Mouse (Mus musculus): ENCODE measurements around the gene Hmgn1. TPM values are rescaled to one million over a fixed set of nuclear protein-coding genes. Genes with fewer than 3 reads are reported as not detected.
A peak's percentile ranks its signal among the peaks of the same experiment; 100 is the strongest.

Hmgn1 gene
- polyA plus RNA-seq (2011; ENCODE audit: insufficient read length, low read depth, missing spikeins), result 261 and 299 TPM in 2 replicates

GRCm38 (mm10) chr16:96127657-96128344 lies at the start of gene Hmgn1:
Gene Hmgn1 (minus strand): TSS chr16:96127729.
- peak within 1 kb of the TSS; percentile 81 for H3K27ac ChIP-seq (ENCODE audit: insufficient read depth, low read length)
- TF ChIP-seq POLR2A (IDR thresholded peaks at IDR 0.05; ENCODE audit: low read depth, low read length) (peak; percentile 96), CTCF (IDR thresholded peaks at IDR 0.05; ENCODE audit: borderline replicate concordance, insufficient read depth, low read length) (no peak)
- H3K4me1 ChIP-seq (ENCODE audit: control insufficient read depth, insufficient read depth, low read length), result peaks cover 8% of the 10 kb centered on the region; the same call in 1 of the 2 replicates
- peak within 1 kb of the TSS; percentile 90 for H3K4me3 ChIP-seq (ENCODE audit: insufficient read depth, low read length)

- Histone ChIP-seq H3K4me3 (ENCODE audit: insufficient read depth, low read length) (no peak overlapping the region), H3K27ac (ENCODE audit: insufficient read depth, low read length) (no peak overlapping the region), H3K4me1 (ENCODE audit: control insufficient read depth, insufficient read depth, low read length) (no peaks in the 10 kb centered on the region)
- TF ChIP-seq CTCF (IDR thresholded peaks at IDR 0.05; ENCODE audit: borderline replicate concordance, insufficient read depth, low read length), result no peak
Observed at GRCm38 (mm10) chr16:96175399-96175798, 47.9 kb upstream of the Hmgn1 start.

- H3K4me3 ChIP-seq (ENCODE audit: insufficient read depth, low read length), result no peak overlapping the region
- H3K4me1 ChIP-seq (ENCODE audit: control insufficient read depth, insufficient read depth, low read length), result no peaks in the 10 kb centered on the region
- H3K27ac ChIP-seq (ENCODE audit: insufficient read depth, low read length), result no peak overlapping the region
- no peak for TF ChIP-seq POLR2A (IDR thresholded peaks at IDR 0.05; ENCODE audit: low read depth, low read length)
Observed at GRCm38 (mm10) chr16:96173648-96174047, 46.1 kb upstream of the Hmgn1 start.

- TF ChIP-seq POLR2A (IDR thresholded peaks at IDR 0.05; ENCODE audit: low read depth, low read length) (no peak), CTCF (IDR thresholded peaks at IDR 0.05; ENCODE audit: borderline replicate concordance, insufficient read depth, low read length) (no peak)
- H3K27ac ChIP-seq (ENCODE audit: insufficient read depth, low read length), result no peak overlapping the region
- no peaks in the 10 kb centered on the region for H3K4me1 ChIP-seq (ENCODE audit: control insufficient read depth, insufficient read depth, low read length)
- no peak overlapping the region for H3K4me3 ChIP-seq (ENCODE audit: insufficient read depth, low read length)
Observed at GRCm38 (mm10) chr16:96168837-96169236, 41.3 kb upstream of the Hmgn1 start.

GRCm38 (mm10) chr16:96165723-96166264 lies 38.3 kb upstream of the Hmgn1 start:
- Histone ChIP-seq H3K27ac (ENCODE audit: insufficient read depth, low read length) (no peak overlapping the region), H3K4me3 (ENCODE audit: insufficient read depth, low read length) (no peak overlapping the region), H3K4me1 (ENCODE audit: control insufficient read depth, insufficient read depth, low read length) (no peaks in the 10 kb centered on the region)
- TF ChIP-seq POLR2A (IDR thresholded peaks at IDR 0.05; ENCODE audit: low read depth, low read length) (no peak), CTCF (IDR thresholded peaks at IDR 0.05; ENCODE audit: borderline replicate concordance, insufficient read depth, low read length) (no peak)

GRCm38 (mm10) chr16:96161336-96161735 lies 33.8 kb upstream of the Hmgn1 start:
- H3K4me1 ChIP-seq (ENCODE audit: control insufficient read depth, insufficient read depth, low read length), result no peaks in the 10 kb centered on the region
- H3K4me3 ChIP-seq (ENCODE audit: insufficient read depth, low read length), result no peak overlapping the region
- TF ChIP-seq CTCF (IDR thresholded peaks at IDR 0.05; ENCODE audit: borderline replicate concordance, insufficient read depth, low read length) (no peak), POLR2A (IDR thresholded peaks at IDR 0.05; ENCODE audit: low read depth, low read length) (no peak)
- H3K27ac ChIP-seq (ENCODE audit: insufficient read depth, low read length), result no peak overlapping the region

- H3K4me3 ChIP-seq (ENCODE audit: insufficient read depth, low read length), result no peak overlapping the region
- no peak for TF ChIP-seq CTCF (IDR thresholded peaks at IDR 0.05; ENCODE audit: borderline replicate concordance, insufficient read depth, low read length)
- H3K4me1 ChIP-seq (ENCODE audit: control insufficient read depth, insufficient read depth, low read length), result no peaks in the 10 kb centered on the region
- no peak overlapping the region for H3K27ac ChIP-seq (ENCODE audit: insufficient read depth, low read length)
Observed at GRCm38 (mm10) chr16:96160927-96161326, 33.4 kb upstream of the Hmgn1 start.

GRCm38 (mm10) chr16:96159794-96160346 lies 32.3 kb upstream of the Hmgn1 start:
- Histone ChIP-seq H3K4me3 (ENCODE audit: insufficient read depth, low read length) (0 out of 2 replicates have a peak overlapping the region, but pooled peaks have one; percentile 14), H3K4me1 (ENCODE audit: control insufficient read depth, insufficient read depth, low read length) (no peaks in the 10 kb centered on the region), H3K27ac (ENCODE audit: insufficient read depth, low read length) (no peak overlapping the region)
- TF ChIP-seq CTCF (IDR thresholded peaks at IDR 0.05; ENCODE audit: borderline replicate concordance, insufficient read depth, low read length) (no peak), POLR2A (IDR thresholded peaks at IDR 0.05; ENCODE audit: low read depth, low read length) (no peak)

- Histone ChIP-seq H3K4me1 (ENCODE audit: control insufficient read depth, insufficient read depth, low read length) (no peaks in the 10 kb centered on the region), H3K4me3 (ENCODE audit: insufficient read depth, low read length) (peak overlapping the region; percentile 14), H3K27ac (ENCODE audit: insufficient read depth, low read length) (peak overlapping the region; percentile 28)
- TF ChIP-seq POLR2A (IDR thresholded peaks at IDR 0.05; ENCODE audit: low read depth, low read length) (peak; percentile 43), CTCF (IDR thresholded peaks at IDR 0.05; ENCODE audit: borderline replicate concordance, insufficient read depth, low read length) (no peak)
Observed at GRCm38 (mm10) chr16:96159091-96159731, 31.7 kb upstream of the Hmgn1 start.

Data from embryonic fibroblast, embryonic 13.5 days (primary cell).